In the genomic region with DNA sequence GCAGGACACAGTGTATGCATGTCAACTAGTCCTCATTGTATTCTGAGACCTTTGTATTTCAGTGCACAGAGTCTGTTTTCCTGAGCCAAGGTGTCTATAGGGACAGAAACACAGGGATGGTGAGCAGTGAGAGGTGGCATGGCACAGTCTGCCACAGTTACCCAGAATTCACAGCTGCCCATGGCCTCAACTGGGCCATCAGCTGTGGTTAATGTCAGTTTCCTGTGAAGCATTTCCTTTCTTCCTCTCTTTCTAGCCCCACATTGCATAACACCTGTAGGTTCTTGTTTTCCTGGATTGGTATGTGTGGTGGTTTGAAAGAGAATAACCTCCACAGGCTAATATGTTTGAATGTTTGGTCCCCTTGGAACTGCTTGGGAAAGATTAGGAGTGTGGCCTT, we compare ENCODE assay signal across 12 mouse cellular contexts. TPM values are rescaled to one million over a fixed set of nuclear protein-coding genes. Genes with fewer than 3 reads are reported as not detected.
DNase-seq lines count a peak whose midpoint lies in the region; ATAC-seq and TF ChIP-seq lines count a peak whose summit lies in the region.
"Had no signal": no experiment of that assay in that cellular context is flagged by ENCODE, and none has a peak within 500 bp of the region (broad histone marks: within the 10 kb centered on the region; RNA-seq: fewer than 3 reads in every experiment).

No protein-coding gene starts in this region.

- H3K4me2 ChIP-seq in kidney, embryonic 14.5 days (replicated peaks; ENCODE audit: low read depth, low read length), result peak overlapping the region; percentile 47
- H3K4me2 ChIP-seq in forebrain, embryonic 13.5 days, result peak overlapping the region; percentile 61
- H3K4me2 ChIP-seq in limb, embryonic 11.5 days (ENCODE audit: low read depth, severe bottlenecking), result peak overlapping the region; percentile 46; the same call in 1 of the 2 replicates

- no peaks in the 10 kb centered on the region for H3K27me3 ChIP-seq in kidney, embryonic 14.5 days (ENCODE audit: control insufficient read depth, insufficient read depth, low read length)
- H3K27me3 ChIP-seq in kidney, adult 2 months (replicated peaks; ENCODE audit: control insufficient read depth, insufficient read depth, low read length), result no peaks in the 10 kb centered on the region
- no peaks in the 10 kb centered on the region for H3K27me3 ChIP-seq in forebrain, embryonic 13.5 days
- H3K27me3 ChIP-seq in limb, embryonic 11.5 days (ENCODE audit: control insufficient read depth, insufficient read depth, low read length), result no peaks in the 10 kb centered on the region

- H3K27ac ChIP-seq in kidney, embryonic 14.5 days (ENCODE audit: low read depth, low read length), result no peak overlapping the region
- H3K27ac ChIP-seq in kidney, adult 2 months (ENCODE audit: insufficient read depth, low read depth, low read length), result no peak overlapping the region
- H3K27ac ChIP-seq in forebrain, embryonic 13.5 days, result no peak overlapping the region
- H3K27ac ChIP-seq in limb, embryonic 11.5 days (replicated peaks; ENCODE audit: low read depth, low read length), result no peak overlapping the region

- no peak overlapping the region for H3K4me3 ChIP-seq in kidney, embryonic 14.5 days (ENCODE audit: low read length)
- no peak overlapping the region for H3K4me3 ChIP-seq in kidney, adult 2 months (ENCODE audit: insufficient read depth, low read depth, low read length)
- H3K4me3 ChIP-seq in forebrain, embryonic 13.5 days, result peak overlapping the region; percentile 38
- H3K4me3 ChIP-seq in limb, embryonic 11.5 days (ENCODE audit: low read depth, low read length), result no peak overlapping the region; the same call in 1 of the 2 replicates

- H3K36me3 ChIP-seq in kidney, embryonic 14.5 days (ENCODE audit: control insufficient read depth, insufficient read depth, low read length), result no peaks in the 10 kb centered on the region
- H3K36me3 ChIP-seq in kidney, adult 2 months (ENCODE audit: control insufficient read depth, insufficient read depth, low read length), result no peaks in the 10 kb centered on the region
- no peaks in the 10 kb centered on the region for H3K36me3 ChIP-seq in forebrain, embryonic 13.5 days (ENCODE audit: poor library complexity, severe bottlenecking)
- no peaks in the 10 kb centered on the region for H3K36me3 ChIP-seq in limb, embryonic 11.5 days (ENCODE audit: control insufficient read depth, insufficient read depth, low read length)

- no peaks in the 10 kb centered on the region for H3K4me1 ChIP-seq in kidney, embryonic 14.5 days (ENCODE audit: control insufficient read depth, insufficient read depth, low read length)
- H3K4me1 ChIP-seq in kidney, adult 2 months (ENCODE audit: control insufficient read depth, insufficient read depth, low read length), result peaks cover 3% of the 10 kb centered on the region; the same call in 1 of the 2 replicates
- peaks cover 8% of the 10 kb centered on the region for H3K4me1 ChIP-seq in forebrain, embryonic 13.5 days
- no peaks in the 10 kb centered on the region for H3K4me1 ChIP-seq in limb, embryonic 11.5 days (ENCODE audit: control insufficient read depth, insufficient read depth, low read length)

- no peak for TF ChIP-seq CTCF in kidney, adult 2 months (conservative IDR thresholded peaks at IDR 0.05; ENCODE audit: insufficient read depth, insufficient read length, low read depth, low read length)

- no peaks in the 10 kb centered on the region for H3K9me3 ChIP-seq in kidney, embryonic 14.5 days (ENCODE audit: control insufficient read depth, low read length)
- H3K9me3 ChIP-seq in forebrain, embryonic 13.5 days (replicated peaks), result no peaks in the 10 kb centered on the region
- H3K9me3 ChIP-seq in limb, embryonic 11.5 days (ENCODE audit: control insufficient read depth, low read length), result no peaks in the 10 kb centered on the region

- no peak overlapping the region for H3K9ac ChIP-seq in kidney, embryonic 14.5 days (ENCODE audit: low read depth, low read length)
- peak overlapping the region; percentile 46; the same call in 1 of the 2 replicates for H3K9ac ChIP-seq in forebrain, embryonic 13.5 days
- H3K9ac ChIP-seq in limb, embryonic 11.5 days (ENCODE audit: low read length), result no peak overlapping the region

- DNase-seq in kidney, adult 2 months, result no peak
- DNase-seq in limb, embryonic 11.5 days (ENCODE audit: low spot score), result no peak
- peak; percentile 4 for DNase-seq in naive thymus-derived CD4-positive, alpha-beta T cell, adult 2 months (ENCODE audit: low read depth)
- no peak for DNase-seq in spleen, postnatal 36 days (ENCODE audit: low spot score in 2 of 2)
- DNase-seq in yolk sac, embryonic 10.5 days (ENCODE audit: low spot score), result no peak
- DNase-seq in MN1 (ENCODE audit: low spot score), result no peak
- DNase-seq: adrenal gland, adult 8-10 months; kidney, adult 11 months had no signal

- TF ChIP-seq POLR2A in kidney, adult 2 months (IDR thresholded peaks at IDR 0.05; ENCODE audit: low read depth, low read length), result no peak

- no peak for ATAC-seq in kidney, embryonic 14.5 days (ENCODE audit: low FRiP score, low TSS enrichment)
- ATAC-seq in forebrain, embryonic 13.5 days, result 0 out of 2 replicates have a peak, but pooled peaks have one; percentile 27
- ATAC-seq in limb, embryonic 11.5 days (ENCODE audit: insufficient number of reproducible peaks, low FRiP score, low TSS enrichment, low read depth), result no peak

RNA-seq across cellular contexts. Expression of gene Cyp4a12a, which starts 18.5 kb away (rescaled TPM):
- polyA plus RNA-seq in kidney, embryonic 14.5 days (2014; fragmentation: Nextera tagmentation; extraction: Ambion mirVana), result not detected in 2 replicates
- 6.4 and 7.6 TPM in 2 replicates for polyA plus RNA-seq in kidney, adult 2 months (2012; rRNA removed)
- not detected in 2 replicates for polyA plus RNA-seq in forebrain, embryonic 13.5 days (2015; fragmentation: Nextera tagmentation; extraction: Ambion mirVana)
- polyA plus RNA-seq in limb, embryonic 11.5 days (2014; fragmentation: Nextera tagmentation; extraction: Ambion mirVana), result not detected in 2 replicates
- polyA plus RNA-seq: cortical plate, adult 2 months; testis, adult 2 months had no signal

RNA-seq across cellular contexts. Expression of gene Cyp4a29, which starts 38.5 kb away (rescaled TPM):
- polyA plus RNA-seq in kidney, embryonic 14.5 days (2014; fragmentation: Nextera tagmentation; extraction: Ambion mirVana), result not detected in 2 replicates
- not detected in 2 replicates for polyA plus RNA-seq in kidney, adult 2 months (2012; rRNA removed)
- not detected in 2 replicates for polyA plus RNA-seq in forebrain, embryonic 13.5 days (2015; fragmentation: Nextera tagmentation; extraction: Ambion mirVana)
- polyA plus RNA-seq in limb, embryonic 11.5 days (2014; fragmentation: Nextera tagmentation; extraction: Ambion mirVana), result not detected in 2 replicates
- polyA plus RNA-seq: cortical plate, adult 2 months; testis, adult 2 months had no signal
